Mouse (Mus musculus) spleen, embryonic (tissue): ENCODE measurements around the gene Gm3893.
"Not testable (repeated sequence)": the region's sequence is repeated elsewhere in the genome, so short reads cannot be mapped to it uniquely, and the experiment has no call there.

Source experiments
- CTCF ChIA-PET: fragments of 350-600 bp; sonication (Branson Sonifier 250); formaldehyde crosslinking; loops from one replicate; lab custom pipeline; 2022; lab: Charles Lee

Gm3893 gene

GRCm38 (mm10) chr4:42090907-42091306 lies at the start of gene Gm3893:
TSS of gene Gm3893 (plus strand) at chr4:42091207.
- CTCF ChIA-PET: not testable (repeated sequence)

DNA sequence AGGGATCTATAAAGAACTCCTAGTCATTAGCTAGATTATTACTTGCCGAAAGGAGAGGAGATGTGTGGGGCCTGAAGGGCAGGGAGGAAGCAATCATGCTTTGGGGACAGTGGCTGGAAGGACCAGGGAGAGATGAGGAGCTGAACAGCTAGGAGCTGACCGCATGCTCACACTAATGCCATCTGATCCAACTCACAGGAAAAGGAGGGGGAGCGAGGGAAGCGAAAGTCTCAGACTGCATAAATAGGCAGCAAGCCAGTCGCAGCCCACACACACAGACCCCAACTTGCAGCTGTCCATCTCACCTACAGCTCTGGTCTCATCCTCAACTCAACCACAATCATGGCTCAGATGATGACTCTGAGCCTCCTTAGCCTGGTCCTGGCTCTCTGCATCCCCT lies 23.5 kb downstream of the Gm3893 start, which contains the start of gene Gm13304:
Gene Gm13304, plus strand, starts transcription at position 301 of the 400 bp plus-strand sequence.
- CTCF ChIA-PET: not testable (repeated sequence)
